Mouse (Mus musculus) liver, adult 2 months (tissue): Measurements from ENCODE around the gene Dip2c.

ENCODE experiments used
- CTCF ChIP-seq: fragments of 200-500 bp; IDR thresholded peaks from 2 replicates; pipeline ENCODE4 v1.5.1; 2011; ENCODE audit warnings: low read depth, low read length, control low read depth
- POLR2A ChIP-seq: fragments of 200-500 bp; IDR thresholded peaks from 2 replicates; pipeline ENCODE4 v1.6.1; 2011; ENCODE audit warnings: low read length, control low read depth; ENCODE audit not compliant: insufficient read depth; ENCODE audit errors: extremely low read depth

- TF ChIP-seq CTCF (no peak), POLR2A (no peak)
Observed at GRCm38 (mm10) chr13:9405399-9405798, 129.1 kb downstream of the Dip2c start.
